Mouse (Mus musculus): ENCODE results near the gene Nfib. TPM values are rescaled to one million over a fixed set of nuclear protein-coding genes. Genes with fewer than 3 reads are reported as not detected.

The Nfib gene
- polyA plus RNA-seq, 1 experiment from 2014 or later = 13.5 TPM

- H3K9me3 ChIP-seq (ENCODE audit: control insufficient read depth) = no peaks in the 10 kb centered on the region
- no peak for TF ChIP-seq CTCF (IDR thresholded peaks at IDR 0.05; ENCODE audit: low read depth)
- no peak for ATAC-seq
- 54% methylated on average over 11 of the region's 11 CpGs for WGBS
- H3K36me3 ChIP-seq (ENCODE audit: control insufficient read depth, insufficient read depth) = no peaks in the 10 kb centered on the region; the same call in 1 of the 2 replicates
- H3K27ac ChIP-seq (ENCODE audit: low read depth, low read length) = peak overlapping the region; percentile 62
- H3K4me3 ChIP-seq (ENCODE audit: low read depth, low read length) = no peak overlapping the region
- H3K4me2 ChIP-seq (replicated peaks; ENCODE audit: low read depth) = no peak overlapping the region
- H3K27me3 ChIP-seq (replicated peaks; ENCODE audit: control insufficient read depth, insufficient read depth, low read length) = no peaks in the 10 kb centered on the region
- H3K4me1 ChIP-seq (replicated peaks; ENCODE audit: control insufficient read depth, insufficient read depth, low read length) = peaks cover 12% of the 10 kb centered on the region; the same call in 1 of the 2 replicates
- H3K9ac ChIP-seq (ENCODE audit: low read depth, low read length) = no peak overlapping the region
These were observed 321.4 kb downstream of the Nfib start for GRCm38 (mm10) chr4:82383991-82384731.

- Histone ChIP-seq H3K9me3 (ENCODE audit: control insufficient read depth) (no peaks in the 10 kb centered on the region), H3K4me2 (replicated peaks; ENCODE audit: low read depth) (0 out of 2 replicates have a peak overlapping the region, but pooled peaks have one; percentile 21), H3K27me3 (replicated peaks; ENCODE audit: control insufficient read depth, insufficient read depth, low read length) (no peaks in the 10 kb centered on the region), H3K4me1 (replicated peaks; ENCODE audit: control insufficient read depth, insufficient read depth, low read length) (peaks cover 12% of the 10 kb centered on the region; the same call in 1 of the 2 replicates), H3K27ac (ENCODE audit: low read depth, low read length) (peak overlapping the region; percentile 64), H3K9ac (ENCODE audit: low read depth, low read length) (no peak overlapping the region), H3K36me3 (ENCODE audit: control insufficient read depth, insufficient read depth) (no peaks in the 10 kb centered on the region; the same call in 1 of the 2 replicates), H3K4me3 (ENCODE audit: low read depth, low read length) (no peak overlapping the region)
- no peak for TF ChIP-seq CTCF (IDR thresholded peaks at IDR 0.05; ENCODE audit: low read depth)
- ATAC-seq = peak; percentile 53
- WGBS = 41% methylated on average over 8 of the region's 8 CpGs
These were observed 322.2 kb downstream of the Nfib start for GRCm38 (mm10) chr4:82383346-82383745.

- Histone ChIP-seq H3K9ac (ENCODE audit: low read depth, low read length) (no peak overlapping the region), H3K4me3 (ENCODE audit: low read depth, low read length) (no peak overlapping the region), H3K4me2 (replicated peaks; ENCODE audit: low read depth) (0 out of 2 replicates have a peak overlapping the region, but pooled peaks have one; percentile 6), H3K36me3 (ENCODE audit: control insufficient read depth, insufficient read depth) (no peaks in the 10 kb centered on the region; the same call in 1 of the 2 replicates), H3K27me3 (replicated peaks; ENCODE audit: control insufficient read depth, insufficient read depth, low read length) (no peaks in the 10 kb centered on the region), H3K27ac (ENCODE audit: low read depth, low read length) (no peak overlapping the region), H3K4me1 (replicated peaks; ENCODE audit: control insufficient read depth, insufficient read depth, low read length) (peaks cover 12% of the 10 kb centered on the region; the same call in 1 of the 2 replicates), H3K9me3 (ENCODE audit: control insufficient read depth) (no peaks in the 10 kb centered on the region)
- TF ChIP-seq CTCF (IDR thresholded peaks at IDR 0.05; ENCODE audit: low read depth) = no peak
- 65% methylated on average over 1 of the region's 1 CpGs for WGBS
- ATAC-seq = no peak
These were observed 323.8 kb downstream of the Nfib start for GRCm38 (mm10) chr4:82381786-82382185.

- no peak overlapping the region for H3K9ac ChIP-seq (ENCODE audit: low read depth, low read length)
- no peak overlapping the region for H3K4me3 ChIP-seq (ENCODE audit: low read depth, low read length)
- no peaks in the 10 kb centered on the region for H3K27me3 ChIP-seq (replicated peaks; ENCODE audit: control insufficient read depth, insufficient read depth, low read length)
- no peak for ATAC-seq
- H3K36me3 ChIP-seq (ENCODE audit: control insufficient read depth, insufficient read depth) = no peaks in the 10 kb centered on the region; the same call in 1 of the 2 replicates
- no peak overlapping the region for H3K27ac ChIP-seq (ENCODE audit: low read depth, low read length)
- no peak for TF ChIP-seq CTCF (IDR thresholded peaks at IDR 0.05; ENCODE audit: low read depth)
- H3K9me3 ChIP-seq (ENCODE audit: control insufficient read depth) = no peaks in the 10 kb centered on the region
- peaks cover 8% of the 10 kb centered on the region; the same call in 1 of the 2 replicates for H3K4me1 ChIP-seq (replicated peaks; ENCODE audit: control insufficient read depth, insufficient read depth, low read length)
- no peak overlapping the region for H3K4me2 ChIP-seq (replicated peaks; ENCODE audit: low read depth)
These were observed 325.0 kb downstream of the Nfib start for GRCm38 (mm10) chr4:82380578-82380977.

- H3K4me2 ChIP-seq (replicated peaks; ENCODE audit: low read depth) = no peak overlapping the region
- no peak for ATAC-seq
- 82% methylated on average over 3 of the region's 3 CpGs for WGBS
- H3K9ac ChIP-seq (ENCODE audit: low read depth, low read length) = no peak overlapping the region
- TF ChIP-seq CTCF (IDR thresholded peaks at IDR 0.05; ENCODE audit: low read depth) = no peak
- H3K4me1 ChIP-seq (replicated peaks; ENCODE audit: control insufficient read depth, insufficient read depth, low read length) = 0 out of 2 replicates have a peak, but pooled peaks cover 3% of the 10 kb centered on the region
- no peak overlapping the region for H3K27ac ChIP-seq (ENCODE audit: low read depth, low read length)
- H3K9me3 ChIP-seq (ENCODE audit: control insufficient read depth) = no peaks in the 10 kb centered on the region
- no peak overlapping the region for H3K4me3 ChIP-seq (ENCODE audit: low read depth, low read length)
- H3K27me3 ChIP-seq (replicated peaks; ENCODE audit: control insufficient read depth, insufficient read depth, low read length) = no peaks in the 10 kb centered on the region
- no peaks in the 10 kb centered on the region; the same call in 1 of the 2 replicates for H3K36me3 ChIP-seq (ENCODE audit: control insufficient read depth, insufficient read depth)
These were observed 327.5 kb downstream of the Nfib start for GRCm38 (mm10) chr4:82378050-82378449.

GRCm38 (mm10) chr4:82377621-82378020 lies 327.9 kb downstream of the Nfib start:
- Histone ChIP-seq H3K9me3 (ENCODE audit: control insufficient read depth) (no peaks in the 10 kb centered on the region), H3K4me2 (replicated peaks; ENCODE audit: low read depth) (no peak overlapping the region), H3K36me3 (ENCODE audit: control insufficient read depth, insufficient read depth) (no peaks in the 10 kb centered on the region; the same call in 1 of the 2 replicates), H3K27ac (ENCODE audit: low read depth, low read length) (no peak overlapping the region), H3K4me3 (ENCODE audit: low read depth, low read length) (no peak overlapping the region), H3K9ac (ENCODE audit: low read depth, low read length) (no peak overlapping the region), H3K4me1 (replicated peaks; ENCODE audit: control insufficient read depth, insufficient read depth, low read length) (0 out of 2 replicates have a peak, but pooled peaks cover 3% of the 10 kb centered on the region), H3K27me3 (replicated peaks; ENCODE audit: control insufficient read depth, insufficient read depth, low read length) (no peaks in the 10 kb centered on the region)
- TF ChIP-seq CTCF (IDR thresholded peaks at IDR 0.05; ENCODE audit: low read depth) = no peak
- WGBS = 80% methylated on average over 3 of the region's 3 CpGs
- no peak for ATAC-seq

Data from intestine, postnatal 0 days (tissue).